Mouse (Mus musculus): ENCODE measurements at regions not wholly inside any gene's neighbourhood (a gene's known extent, or its start where the extent isn't known, plus 50 kb on each side); places are given as distances from the start of the nearest gene placed in this dataset.

DNA sequence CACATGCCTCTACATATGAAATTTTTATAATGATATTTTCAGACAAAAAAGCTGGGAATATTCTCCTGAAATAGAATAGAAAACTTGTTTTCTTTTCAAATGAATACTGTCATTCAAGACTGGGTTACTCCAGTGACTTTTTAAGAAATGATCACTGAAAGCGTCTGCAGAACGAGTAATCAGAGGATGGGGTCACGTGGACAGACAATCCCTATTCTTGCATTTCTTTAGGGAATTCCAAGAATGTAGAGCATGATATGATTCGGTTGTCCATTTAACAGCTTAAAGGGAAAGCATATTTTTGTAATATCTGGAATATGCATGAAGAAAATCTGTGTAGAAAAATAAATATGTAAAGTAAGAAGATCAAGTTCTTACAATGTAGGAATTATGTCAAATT, 65.6 kb downstream of the 4933402N22Rik start:
- H3K9me3 ChIP-seq (ENCODE audit: control insufficient read depth, low read length), result no peaks in the 10 kb centered on the region
- ATAC-seq, result no peak
- 76% methylated on average over 4 of the region's 4 CpGs for WGBS
- H3K4me2 ChIP-seq (ENCODE audit: low read length), result no peak overlapping the region
- no peak overlapping the region for H3K4me3 ChIP-seq (replicated peaks; ENCODE audit: low read length)
- H3K27me3 ChIP-seq (replicated peaks; ENCODE audit: control insufficient read depth, insufficient read depth, low read length), result no peaks in the 10 kb centered on the region
- no peak overlapping the region for H3K9ac ChIP-seq (replicated peaks; ENCODE audit: low read depth, low read length)
- no peak overlapping the region for H3K27ac ChIP-seq (ENCODE audit: low read length)
- H3K4me1 ChIP-seq (replicated peaks; ENCODE audit: control insufficient read depth, insufficient read depth, low read length), result no peaks in the 10 kb centered on the region
- H3K36me3 ChIP-seq (ENCODE audit: control insufficient read depth, insufficient read depth), result no peaks in the 10 kb centered on the region

DNA sequence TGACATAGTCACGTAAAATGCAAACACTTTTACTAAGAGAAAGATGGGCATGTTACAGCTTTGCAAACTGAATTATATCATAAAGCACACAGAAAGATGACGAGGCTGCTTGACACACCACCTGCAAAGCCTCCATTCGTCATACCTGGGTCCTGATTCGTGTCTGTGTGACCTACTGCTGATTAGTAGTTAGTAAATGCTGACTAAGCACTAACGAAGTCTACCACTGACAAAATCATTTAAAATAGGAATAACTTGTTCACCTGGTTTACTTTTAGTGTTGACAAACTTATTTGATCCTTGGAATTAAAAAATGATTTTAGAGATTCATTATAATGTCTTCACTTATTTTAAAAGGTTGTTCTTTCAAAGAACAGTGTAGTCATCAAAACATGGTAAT, 71.3 kb downstream of the 4933402N22Rik start:
- no peaks in the 10 kb centered on the region for H3K4me1 ChIP-seq (replicated peaks; ENCODE audit: control insufficient read depth, insufficient read depth, low read length)
- H3K27me3 ChIP-seq (replicated peaks; ENCODE audit: control insufficient read depth, insufficient read depth, low read length), result no peaks in the 10 kb centered on the region
- ATAC-seq, result no peak
- H3K36me3 ChIP-seq (ENCODE audit: control insufficient read depth, insufficient read depth), result no peaks in the 10 kb centered on the region
- H3K4me2 ChIP-seq (ENCODE audit: low read length), result no peak overlapping the region
- H3K27ac ChIP-seq (ENCODE audit: low read length), result no peak overlapping the region
- H3K4me3 ChIP-seq (replicated peaks; ENCODE audit: low read length), result no peak overlapping the region
- no peaks in the 10 kb centered on the region for H3K9me3 ChIP-seq (ENCODE audit: control insufficient read depth, low read length)
- WGBS, result 89% methylated on average over 5 of the region's 5 CpGs
- H3K9ac ChIP-seq (replicated peaks; ENCODE audit: low read depth, low read length), result no peak overlapping the region

DNA sequence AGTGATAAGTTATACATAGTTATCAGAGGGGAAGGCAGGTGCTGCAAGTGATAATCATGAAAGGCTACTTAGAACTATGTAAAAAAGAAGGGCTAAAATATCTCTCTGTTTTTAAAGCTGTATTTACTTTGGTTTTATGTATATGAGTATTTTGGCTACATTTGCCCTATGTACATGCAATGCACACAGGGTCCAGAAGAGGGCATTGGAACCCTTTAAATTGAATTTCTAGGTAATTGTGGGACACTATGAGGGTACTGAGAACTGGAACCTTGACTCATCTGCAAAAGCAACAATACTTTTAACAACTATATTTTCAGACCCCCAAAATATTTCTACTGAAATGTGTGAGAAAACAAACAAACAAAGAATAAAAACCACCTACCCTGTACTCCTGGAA, 82.9 kb downstream of the 4933402N22Rik start:
- no peaks in the 10 kb centered on the region for H3K9me3 ChIP-seq (ENCODE audit: control insufficient read depth, low read length)
- H3K27ac ChIP-seq (ENCODE audit: low read length), result no peak overlapping the region
- no peak overlapping the region for H3K9ac ChIP-seq (replicated peaks; ENCODE audit: low read depth, low read length)
- H3K4me2 ChIP-seq (ENCODE audit: low read length), result no peak overlapping the region
- no peaks in the 10 kb centered on the region for H3K27me3 ChIP-seq (replicated peaks; ENCODE audit: control insufficient read depth, insufficient read depth, low read length)
- no peaks in the 10 kb centered on the region for H3K36me3 ChIP-seq (ENCODE audit: control insufficient read depth, insufficient read depth)
- H3K4me3 ChIP-seq (replicated peaks; ENCODE audit: low read length), result no peak overlapping the region
- H3K4me1 ChIP-seq (replicated peaks; ENCODE audit: control insufficient read depth, insufficient read depth, low read length), result no peaks in the 10 kb centered on the region
- no peak for ATAC-seq

DNA sequence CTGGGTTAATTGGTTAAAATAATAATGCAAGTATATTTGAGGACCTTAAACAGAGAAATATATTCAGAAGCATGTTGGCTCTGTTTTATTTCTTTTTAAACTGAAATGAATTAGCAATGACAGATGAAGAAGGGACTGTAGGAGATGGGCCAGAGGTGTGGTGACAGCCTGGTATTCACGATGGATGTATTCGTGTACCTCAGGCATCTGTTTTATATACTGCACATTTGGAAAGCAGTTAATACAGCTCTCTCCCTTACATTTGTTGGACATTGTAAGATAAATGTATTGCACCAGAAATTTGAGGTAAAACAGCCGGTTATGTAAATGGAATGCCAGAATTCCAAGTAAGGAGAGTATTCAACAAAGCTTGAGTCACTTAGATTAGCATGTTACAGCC, 88.6 kb downstream of the 4933402N22Rik start:
- H3K4me3 ChIP-seq (replicated peaks; ENCODE audit: low read length), result no peak overlapping the region
- no peak overlapping the region for H3K4me2 ChIP-seq (ENCODE audit: low read length)
- H3K9ac ChIP-seq (replicated peaks; ENCODE audit: low read depth, low read length), result no peak overlapping the region
- 85% methylated on average over 3 of the region's 3 CpGs for WGBS
- no peak for ATAC-seq
- H3K27ac ChIP-seq (ENCODE audit: low read length), result no peak overlapping the region
- no peaks in the 10 kb centered on the region for H3K36me3 ChIP-seq (ENCODE audit: control insufficient read depth, insufficient read depth)
- H3K9me3 ChIP-seq (ENCODE audit: control insufficient read depth, low read length), result no peaks in the 10 kb centered on the region
- H3K4me1 ChIP-seq (replicated peaks; ENCODE audit: control insufficient read depth, insufficient read depth, low read length), result no peaks in the 10 kb centered on the region
- no peaks in the 10 kb centered on the region for H3K27me3 ChIP-seq (replicated peaks; ENCODE audit: control insufficient read depth, insufficient read depth, low read length)

DNA sequence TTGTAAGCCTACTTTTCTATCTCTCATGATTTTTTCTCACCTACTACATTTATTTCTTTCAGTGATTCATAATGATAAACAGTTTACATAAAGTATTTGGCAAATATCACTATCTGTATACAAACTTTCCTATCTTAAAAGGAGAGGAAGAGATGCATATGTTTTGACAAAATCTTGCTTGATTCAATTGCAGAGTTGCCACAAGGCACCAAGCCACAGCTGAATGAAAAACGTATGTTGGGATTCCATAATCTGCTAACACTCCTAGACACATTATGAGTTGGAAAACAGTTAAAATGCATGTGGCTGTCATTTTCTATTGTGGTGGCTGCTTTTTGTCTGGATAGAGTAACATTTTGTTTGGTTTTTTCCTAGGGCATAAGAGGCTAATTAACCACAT, 98.5 kb downstream of the 4933402N22Rik start:
- H3K27me3 ChIP-seq (replicated peaks; ENCODE audit: control insufficient read depth, insufficient read depth, low read length), result no peaks in the 10 kb centered on the region
- no peaks in the 10 kb centered on the region for H3K36me3 ChIP-seq (ENCODE audit: control insufficient read depth, insufficient read depth)
- H3K27ac ChIP-seq (ENCODE audit: low read length), result no peak overlapping the region
- H3K9me3 ChIP-seq (ENCODE audit: control insufficient read depth, low read length), result no peaks in the 10 kb centered on the region
- 58% methylated on average over 1 of the region's 1 CpGs for WGBS
- H3K4me1 ChIP-seq (replicated peaks; ENCODE audit: control insufficient read depth, insufficient read depth, low read length), result no peaks in the 10 kb centered on the region
- H3K4me2 ChIP-seq (ENCODE audit: low read length), result no peak overlapping the region
- ATAC-seq, result no peak
- H3K9ac ChIP-seq (replicated peaks; ENCODE audit: low read depth, low read length), result no peak overlapping the region
- no peak overlapping the region for H3K4me3 ChIP-seq (replicated peaks; ENCODE audit: low read length)

DNA sequence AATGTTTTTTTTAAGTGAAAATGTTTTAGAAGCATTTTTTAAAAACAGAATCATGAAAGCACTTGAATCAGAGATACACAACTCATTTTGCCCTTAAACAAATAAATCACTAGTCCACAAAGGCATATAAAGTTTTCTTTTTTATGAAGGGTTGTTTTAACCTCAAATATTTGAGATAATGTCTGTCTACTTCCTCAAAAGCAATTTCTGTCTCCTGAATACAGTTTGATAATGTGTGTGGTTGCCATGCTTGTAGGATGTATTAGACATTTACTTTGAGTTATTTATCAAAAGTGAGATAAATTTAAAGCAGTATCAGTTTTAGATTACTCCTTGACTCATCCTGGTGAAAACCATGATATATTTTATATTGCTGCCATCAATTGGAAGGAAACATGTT, 102.6 kb downstream of the 4933402N22Rik start:
- Histone ChIP-seq H3K4me3 (replicated peaks; ENCODE audit: low read length) (no peak overlapping the region), H3K4me1 (replicated peaks; ENCODE audit: control insufficient read depth, insufficient read depth, low read length) (no peaks in the 10 kb centered on the region), H3K4me2 (ENCODE audit: low read length) (no peak overlapping the region), H3K36me3 (ENCODE audit: control insufficient read depth, insufficient read depth) (no peaks in the 10 kb centered on the region), H3K27me3 (replicated peaks; ENCODE audit: control insufficient read depth, insufficient read depth, low read length) (no peaks in the 10 kb centered on the region), H3K27ac (ENCODE audit: low read length) (no peak overlapping the region), H3K9ac (replicated peaks; ENCODE audit: low read depth, low read length) (no peak overlapping the region), H3K9me3 (ENCODE audit: control insufficient read depth, low read length) (no peaks in the 10 kb centered on the region)
- ATAC-seq, result no peak

DNA sequence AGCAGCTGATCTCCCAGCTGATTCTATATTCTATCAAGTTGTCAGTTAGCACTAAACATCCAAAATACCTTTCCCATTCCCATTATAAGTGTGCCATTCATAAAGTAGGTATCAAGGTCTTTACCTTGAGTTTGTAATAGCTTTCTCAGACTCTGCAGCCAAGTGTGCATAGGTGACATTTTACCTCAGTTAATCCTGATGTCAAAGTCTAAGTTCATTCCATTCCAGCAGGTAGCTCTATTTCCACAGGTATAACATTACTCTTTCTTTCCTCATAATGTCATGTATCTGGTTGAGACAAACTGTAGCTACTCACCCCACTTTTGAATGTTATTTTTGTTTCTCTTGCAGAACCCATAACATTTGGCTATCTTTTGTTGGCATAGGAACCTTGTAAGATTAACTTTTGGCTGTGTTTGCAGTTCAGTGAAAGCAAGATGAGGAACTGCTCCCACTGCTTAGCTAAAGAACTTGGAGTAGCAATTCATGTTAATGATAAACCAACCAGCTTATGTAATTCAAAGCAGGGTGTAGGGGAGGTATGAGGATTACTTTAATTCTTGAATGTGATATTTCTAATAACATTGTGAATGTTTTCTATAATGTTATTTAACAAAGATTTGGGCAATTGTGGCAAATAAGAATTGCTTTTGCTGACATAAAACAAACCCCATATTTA, 107.0 kb downstream of the 4933402N22Rik start:
- H3K9ac ChIP-seq (replicated peaks; ENCODE audit: low read depth, low read length), result no peak overlapping the region
- H3K4me1 ChIP-seq (replicated peaks; ENCODE audit: control insufficient read depth, insufficient read depth, low read length), result no peaks in the 10 kb centered on the region
- no peaks in the 10 kb centered on the region for H3K36me3 ChIP-seq (ENCODE audit: control insufficient read depth, insufficient read depth)
- no peak overlapping the region for H3K27ac ChIP-seq (ENCODE audit: low read length)
- H3K4me2 ChIP-seq (ENCODE audit: low read length), result no peak overlapping the region
- H3K4me3 ChIP-seq (replicated peaks; ENCODE audit: low read length), result no peak overlapping the region
- H3K9me3 ChIP-seq (ENCODE audit: control insufficient read depth, low read length), result no peaks in the 10 kb centered on the region
- H3K27me3 ChIP-seq (replicated peaks; ENCODE audit: control insufficient read depth, insufficient read depth, low read length), result no peaks in the 10 kb centered on the region
- ATAC-seq, result no peak

DNA sequence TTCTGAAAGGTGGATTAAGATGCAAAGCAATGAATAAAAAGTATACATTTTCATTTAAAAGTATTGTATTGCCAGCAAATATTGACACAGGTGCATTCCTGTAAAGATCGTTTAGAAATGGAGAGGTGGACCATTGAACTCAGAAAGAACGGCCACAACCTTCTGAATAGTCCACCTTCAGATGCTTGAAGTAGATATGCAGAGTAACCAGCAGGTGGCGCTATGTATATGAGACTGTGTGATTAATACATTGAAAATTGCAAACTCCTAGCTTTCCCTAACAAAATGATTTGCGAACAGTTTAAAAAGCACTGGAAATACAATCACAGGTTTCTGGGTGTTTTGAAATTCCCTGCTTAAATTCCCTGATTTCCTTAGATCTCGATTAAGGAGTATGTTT, 112.2 kb downstream of the 4933402N22Rik start:
- WGBS, result 15% methylated on average over 5 of the region's 5 CpGs
- H3K36me3 ChIP-seq (ENCODE audit: control insufficient read depth, insufficient read depth), result no peaks in the 10 kb centered on the region
- no peak overlapping the region for H3K4me3 ChIP-seq (replicated peaks; ENCODE audit: low read length)
- H3K27ac ChIP-seq (ENCODE audit: low read length), result no peak overlapping the region
- H3K9ac ChIP-seq (replicated peaks; ENCODE audit: low read depth, low read length), result no peak overlapping the region
- ATAC-seq, result peak; percentile 85
- H3K9me3 ChIP-seq (ENCODE audit: control insufficient read depth, low read length), result no peaks in the 10 kb centered on the region
- H3K27me3 ChIP-seq (replicated peaks; ENCODE audit: control insufficient read depth, insufficient read depth, low read length), result no peaks in the 10 kb centered on the region
- no peak overlapping the region for H3K4me2 ChIP-seq (ENCODE audit: low read length)
- H3K4me1 ChIP-seq (replicated peaks; ENCODE audit: control insufficient read depth, insufficient read depth, low read length), result no peaks in the 10 kb centered on the region

DNA sequence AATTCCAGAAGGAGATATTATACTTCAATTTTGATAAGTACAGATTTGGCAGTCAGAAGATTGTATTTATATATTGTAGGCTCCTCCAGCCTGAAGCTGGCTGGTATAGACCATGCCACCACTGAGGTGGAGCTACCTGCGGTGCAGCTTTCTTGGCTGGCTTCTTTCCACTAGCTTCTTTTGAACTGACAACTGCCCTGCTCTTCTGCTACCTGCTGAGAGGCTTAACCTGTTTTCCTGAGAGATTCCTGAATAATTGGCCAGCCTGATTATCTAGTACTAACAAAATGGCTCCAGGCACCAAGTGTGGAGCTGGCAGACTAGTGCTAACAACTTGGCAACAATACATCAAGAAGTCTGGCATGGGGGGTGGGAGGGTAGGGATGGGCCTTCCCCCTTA, 132.0 kb downstream of the 4933402N22Rik start:
- ATAC-seq, result no peak
- no peak overlapping the region for H3K4me2 ChIP-seq (ENCODE audit: low read length)
- no peak overlapping the region for H3K27ac ChIP-seq (ENCODE audit: low read length)

DNA sequence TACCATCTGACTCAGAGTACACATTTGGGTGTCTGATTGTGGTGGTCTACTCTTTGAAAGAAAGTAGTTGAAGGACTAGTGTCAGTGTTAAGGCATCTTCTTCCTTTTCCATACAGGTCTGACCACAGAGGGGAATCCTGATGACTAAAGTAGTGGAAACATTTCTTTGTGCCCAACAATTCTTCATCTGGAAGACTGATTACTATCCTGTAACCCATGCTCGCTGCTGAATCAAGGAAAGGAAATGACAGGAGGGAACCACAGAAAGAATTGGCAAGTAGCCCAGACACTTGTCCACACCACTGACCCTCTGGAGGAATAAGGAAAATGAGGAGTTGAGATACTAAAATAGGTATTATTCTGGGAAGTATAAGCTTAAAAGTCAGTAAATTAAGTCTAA, 162.3 kb downstream of the 4933402N22Rik start:
- no peak overlapping the region for H3K4me2 ChIP-seq (ENCODE audit: low read length)
- ATAC-seq, result no peak
- 58% methylated on average over 1 of the region's 1 CpGs for WGBS
- no peak overlapping the region for H3K9ac ChIP-seq (replicated peaks; ENCODE audit: low read depth, low read length)
- H3K4me1 ChIP-seq (replicated peaks; ENCODE audit: control insufficient read depth, insufficient read depth, low read length), result no peaks in the 10 kb centered on the region
- H3K36me3 ChIP-seq (ENCODE audit: control insufficient read depth, insufficient read depth), result no peaks in the 10 kb centered on the region
- H3K9me3 ChIP-seq (ENCODE audit: control insufficient read depth, low read length), result no peaks in the 10 kb centered on the region
- H3K27ac ChIP-seq (ENCODE audit: low read length), result no peak overlapping the region
- H3K4me3 ChIP-seq (replicated peaks; ENCODE audit: low read length), result no peak overlapping the region
- no peaks in the 10 kb centered on the region for H3K27me3 ChIP-seq (replicated peaks; ENCODE audit: control insufficient read depth, insufficient read depth, low read length)

More for the DNA sequence above, 132.0 kb downstream of the 4933402N22Rik start:
- no peaks in the 10 kb centered on the region for H3K27me3 ChIP-seq (replicated peaks; ENCODE audit: control insufficient read depth, insufficient read depth, low read length)
- WGBS, result 63% methylated on average over 1 of the region's 1 CpGs
- no peaks in the 10 kb centered on the region for H3K9me3 ChIP-seq (ENCODE audit: control insufficient read depth, low read length)
- H3K36me3 ChIP-seq (ENCODE audit: control insufficient read depth, insufficient read depth), result no peaks in the 10 kb centered on the region
- H3K4me1 ChIP-seq (replicated peaks; ENCODE audit: control insufficient read depth, insufficient read depth, low read length), result no peaks in the 10 kb centered on the region
- no peak overlapping the region for H3K4me3 ChIP-seq (replicated peaks; ENCODE audit: low read length)
- no peak overlapping the region for H3K9ac ChIP-seq (replicated peaks; ENCODE audit: low read depth, low read length)

Data from forebrain, embryonic 16.5 days (tissue).